Mouse (Mus musculus) small intestine, adult 2 months (tissue): ENCODE measurements around the gene Xlr4a. TPM values are rescaled to one million over a fixed set of nuclear protein-coding genes. Genes with fewer than 3 reads are reported as not detected.
"Not testable (repeated sequence)": the region's sequence is repeated elsewhere in the genome, so short reads cannot be mapped to it uniquely, and the experiment has no call there.

Source experiments
- H3K27ac ChIP-seq: fragments of 200-500 bp; 2 replicates; pipeline ENCODE4 v1.5.1; 2012; ENCODE audit warnings: low read depth, low read length, control low read depth, inconsistent platforms; ENCODE audit not compliant: insufficient read depth
- H3K27me3 ChIP-seq: fragments of 200-500 bp; 2 replicates; pipeline ENCODE4 v1.6.1; 2012; ENCODE audit warnings: mild to moderate bottlenecking, moderate library complexity, low read length, inconsistent platforms; ENCODE audit not compliant: control insufficient read depth, insufficient read depth
- H3K36me3 ChIP-seq: fragments of 200-500 bp; 2 replicates; pipeline ENCODE4 v1.6.1; 2012; ENCODE audit warnings: mild to moderate bottlenecking, low read length, control low read depth, inconsistent platforms; ENCODE audit not compliant: control insufficient read depth, insufficient read depth
- H3K4me1 ChIP-seq: fragments of 200-500 bp; 2 replicates; pipeline ENCODE4 v1.6.1; 2012; ENCODE audit warnings: low read length, inconsistent platforms, mixed read lengths; ENCODE audit not compliant: control insufficient read depth, insufficient read depth, insufficient read length
- H3K4me3 ChIP-seq: fragments of 200-500 bp; 2 replicates; pipeline ENCODE4 v1.5.1; 2012; ENCODE audit warnings: low read depth, mild to moderate bottlenecking, control low read depth, inconsistent platforms, low read length, moderate library complexity
- CTCF ChIP-seq: fragments of 200-500 bp; IDR thresholded peaks from 2 replicates; pipeline ENCODE4 v1.5.1; 2012; ENCODE audit warnings: low read depth, mild to moderate bottlenecking, control low read depth, inconsistent platforms, low read length, moderate library complexity, mixed read lengths; ENCODE audit not compliant: insufficient replicate concordance, insufficient read length; ENCODE audit errors: extremely low read depth
- POLR2A ChIP-seq: fragments of 200-500 bp; IDR thresholded peaks from 2 replicates; pipeline ENCODE4 v1.6.1; 2012; ENCODE audit warnings: low read depth, mild to moderate bottlenecking, control low read depth, inconsistent platforms, low read length, moderate library complexity
- WGBS: fragments of 180-500 bp; shearing (Covaris S2); methylation state at CpG from one replicate; pipeline ENCODE4 v1.1.7; 2018; 5-methylcytosine and 5-hydroxymethylcytosine counted together
- polyA plus RNA-seq: library from polyadenylated mRNA; depleted of rRNA; stranded (reverse); fragments of >200 nt; gene quantifications from 2 replicates; pipeline ENCODE4 v1.2.3, GENCODE M21; 2012; rRNA removed

Gene Xlr4a
- not detected in 2 replicates for polyA plus RNA-seq

GRCm38 (mm10) chrX:73082267-73083055 is at the start of gene Xlr4a:
Xlr4a (minus strand) TSS chrX:73082478.
- not testable (repeated sequence) for H3K4me1 ChIP-seq, H3K4me3 ChIP-seq, H3K36me3 ChIP-seq, H3K27me3 ChIP-seq, H3K27ac ChIP-seq
- WGBS = 83% methylated on average over 19 of the region's 19 CpGs

- not testable (repeated sequence) for H3K4me1 ChIP-seq, H3K27ac ChIP-seq, H3K27me3 ChIP-seq, H3K36me3 ChIP-seq, H3K4me3 ChIP-seq
- no CpG with 5 or more reads among the region's 12 CpGs for WGBS
Measured at GRCm38 (mm10) chrX:73122859-73123829, 40.9 kb upstream of the Xlr4a start.

- H3K4me3 ChIP-seq, H3K36me3 ChIP-seq, H3K4me1 ChIP-seq, H3K27me3 ChIP-seq, H3K27ac ChIP-seq: not testable (repeated sequence)
- WGBS = no CpG with 5 or more reads among the region's 7 CpGs
Measured at GRCm38 (mm10) chrX:73116747-73117146, 34.5 kb upstream of the Xlr4a start, which contains the start of gene Gm14685. Gm14685 (plus strand) TSS chrX:73117047.

GRCm38 (mm10) chrX:73096941-73097508 is 14.7 kb upstream of the Xlr4a start, which contains the start of gene Xlr3a:
Xlr3a (minus strand) TSS chrX:73097095.
- 66% methylated on average over 13 of the region's 13 CpGs for WGBS

GRCm38 (mm10) chrX:73066765-73067312 is 15.4 kb downstream of the Xlr4a start:
- not testable (repeated sequence) for H3K27ac ChIP-seq, H3K4me1 ChIP-seq, H3K4me3 ChIP-seq, H3K36me3 ChIP-seq, H3K27me3 ChIP-seq
- WGBS = 50% methylated on average over 3 of the region's 5 CpGs

More at GRCm38 (mm10) chrX:73096941-73097508, 14.7 kb upstream of the Xlr4a start, which contains the start of gene Xlr3a:
- not testable (repeated sequence) for H3K27me3 ChIP-seq, H3K4me1 ChIP-seq, H3K4me3 ChIP-seq, H3K36me3 ChIP-seq, H3K27ac ChIP-seq

- Histone ChIP-seq H3K4me3 (no peak within 1 kb of the TSS), H3K36me3 (no peaks in the 10 kb centered on the region), H3K27me3 (no peaks in the 10 kb centered on the region), H3K27ac (no peak within 1 kb of the TSS), H3K4me1 (no peaks in the 10 kb centered on the region)
- TF ChIP-seq POLR2A (no peak), CTCF (no peak)
- 32% methylated on average over 7 of the region's 7 CpGs for WGBS
Measured at GRCm38 (mm10) chrX:73064415-73064793, 17.9 kb downstream of the Xlr4a start, which contains the start of gene Pnma3. Pnma3 (plus strand) TSS chrX:73064787.
